Mouse (Mus musculus) lung, adult 18-20 months (tissue): Measurements from ENCODE around the gene Arhgap19.
A peak's percentile ranks its signal among the peaks of the same experiment; 100 is the strongest.

ENCODE experiments used
- DNase-seq, 2 experiments: peaks; one replicate each; pipeline ENCODE4 v3.0.0; 2022; ENCODE audit warnings: mixed read lengths in 2 of 2

Gene Arhgap19

GRCm38 (mm10) chr19:41796789-41797327, 5.0 kb downstream of the Arhgap19 start:
- no peak for DNase-seq

GRCm38 (mm10) chr19:41796148-41796760, 5.6 kb downstream of the Arhgap19 start:
- DNase-seq, result peak in 1 of 2 experiments; percentile 13

GRCm38 (mm10) chr19:41794901-41795300, 6.9 kb downstream of the Arhgap19 start:
- DNase-seq, result no peak

DNA sequence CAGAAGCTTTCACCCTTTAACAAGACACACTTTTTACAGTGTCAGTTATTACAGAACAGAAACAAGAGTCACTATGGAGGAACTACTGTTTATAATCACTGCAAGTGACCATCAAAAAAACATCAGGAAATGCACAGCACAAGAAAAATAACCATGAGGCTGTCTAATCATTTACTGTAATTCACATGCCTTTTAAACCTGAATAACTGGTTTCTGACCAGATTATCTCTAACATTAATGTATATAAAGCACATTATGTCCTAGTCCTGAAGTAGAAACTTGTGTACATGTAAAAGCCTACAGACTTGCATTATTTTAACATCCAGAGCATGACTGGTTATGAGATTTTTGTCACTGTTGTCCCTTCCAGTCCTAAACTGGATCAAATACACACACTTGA, 7.8 kb downstream of the Arhgap19 start:
- DNase-seq, result no peak

GRCm38 (mm10) chr19:41792934-41793486, 8.8 kb downstream of the Arhgap19 start:
- no peak for DNase-seq

GRCm38 (mm10) chr19:41791384-41791783, 10.5 kb downstream of the Arhgap19 start:
- no peak for DNase-seq

GRCm38 (mm10) chr19:41789110-41789961, 12.5 kb downstream of the Arhgap19 start:
- DNase-seq, result no peak

- DNase-seq, result no peak
Observed at GRCm38 (mm10) chr19:41786896-41787295, 15.0 kb downstream of the Arhgap19 start.

GRCm38 (mm10) chr19:41777514-41777913, 24.3 kb downstream of the Arhgap19 start:
- DNase-seq, result no peak

DNA sequence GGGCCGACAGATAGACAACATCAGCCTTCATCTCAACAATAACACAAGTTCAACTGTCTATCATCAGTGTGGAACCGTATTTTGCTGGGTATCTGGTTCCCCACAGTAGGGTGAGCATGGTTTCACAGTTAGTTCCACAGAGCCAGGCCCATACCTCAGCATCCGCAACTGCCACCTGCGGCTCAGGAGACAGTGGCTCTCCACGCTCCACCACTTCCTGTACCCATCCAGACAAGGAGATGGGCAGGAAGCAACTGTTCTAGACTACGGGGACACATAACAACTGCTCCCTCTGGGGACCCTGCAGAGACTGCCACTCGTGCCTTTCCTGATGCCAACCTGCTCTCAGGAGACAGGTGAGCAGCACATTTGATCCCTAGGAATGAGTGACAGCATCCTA, 33.1 kb downstream of the Arhgap19 start:
- DNase-seq, result no peak

- peak; percentile 16 to 43 for DNase-seq
Observed at GRCm38 (mm10) chr19:41766628-41767027, 35.2 kb downstream of the Arhgap19 start.

GRCm38 (mm10) chr19:41763870-41764660, 37.8 kb downstream of the Arhgap19 start:
- DNase-seq, result peak; percentile 75 to 80

DNA sequence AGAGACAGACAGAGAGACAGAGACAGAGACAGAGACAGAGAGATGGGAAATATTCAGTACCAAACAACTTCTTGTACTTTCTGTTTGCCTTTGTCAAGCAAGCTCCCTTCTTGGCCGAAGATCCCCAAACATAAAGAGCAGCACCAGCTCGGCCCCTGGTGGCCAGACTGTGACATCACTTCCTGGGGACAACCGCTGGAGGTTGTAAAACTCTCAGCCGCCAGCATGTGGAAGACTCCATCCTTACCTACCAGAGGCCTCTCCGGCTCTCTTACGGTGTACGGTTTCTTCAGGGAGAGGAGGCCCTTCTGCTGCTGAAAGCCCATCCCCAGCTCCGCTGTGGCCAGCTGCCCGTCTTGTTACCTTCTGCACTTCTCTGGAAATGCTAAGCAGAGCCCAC, 40.3 kb downstream of the Arhgap19 start:
- no peak for DNase-seq

- DNase-seq, result no peak
Observed at GRCm38 (mm10) chr19:41759765-41760164, 42.1 kb downstream of the Arhgap19 start.

DNA sequence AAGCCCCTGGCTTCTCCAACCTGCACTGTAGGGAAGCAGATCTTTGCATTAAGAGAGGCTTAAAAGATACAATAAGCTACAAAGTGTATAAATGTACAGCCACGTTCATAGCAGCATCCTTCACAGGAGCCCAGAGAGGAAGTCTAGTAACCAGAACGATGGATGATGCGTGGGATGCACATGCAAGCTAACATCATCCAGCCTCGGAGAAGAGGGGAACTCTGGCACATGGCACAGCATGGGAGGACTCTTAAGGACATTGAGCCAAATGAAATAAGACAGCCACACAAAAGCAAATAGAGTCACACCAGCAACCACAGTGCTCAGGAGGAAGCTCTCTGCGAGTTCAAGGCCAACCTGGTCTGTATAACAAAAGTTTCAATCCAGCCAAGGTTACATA, 42.6 kb downstream of the Arhgap19 start:
- no peak for DNase-seq

GRCm38 (mm10) chr19:41754760-41755159, 47.1 kb downstream of the Arhgap19 start:
- DNase-seq, result no peak

- no peak for DNase-seq
Observed at GRCm38 (mm10) chr19:41751906-41752305, 49.9 kb downstream of the Arhgap19 start.

DNA sequence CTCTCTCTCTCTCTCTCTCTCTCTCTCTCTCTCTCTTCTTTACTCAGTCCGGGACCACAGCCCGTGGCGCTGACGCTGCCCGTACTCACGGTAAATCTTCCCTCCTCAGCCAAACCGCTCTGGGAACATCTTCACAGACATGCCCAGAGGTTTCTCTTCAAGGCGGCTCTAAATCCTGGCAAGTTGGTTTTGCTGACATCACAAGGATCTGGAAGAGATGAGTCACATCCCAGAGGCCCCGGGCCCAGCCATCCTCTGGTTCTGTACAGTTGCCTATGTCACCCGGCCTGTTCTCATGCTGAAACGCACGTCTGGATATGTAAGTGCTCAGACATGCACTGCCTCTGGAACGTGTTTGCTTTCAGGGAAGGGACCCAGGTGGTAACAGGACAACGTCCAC, 54.4 kb downstream of the Arhgap19 start:
- no peak for DNase-seq

DNA sequence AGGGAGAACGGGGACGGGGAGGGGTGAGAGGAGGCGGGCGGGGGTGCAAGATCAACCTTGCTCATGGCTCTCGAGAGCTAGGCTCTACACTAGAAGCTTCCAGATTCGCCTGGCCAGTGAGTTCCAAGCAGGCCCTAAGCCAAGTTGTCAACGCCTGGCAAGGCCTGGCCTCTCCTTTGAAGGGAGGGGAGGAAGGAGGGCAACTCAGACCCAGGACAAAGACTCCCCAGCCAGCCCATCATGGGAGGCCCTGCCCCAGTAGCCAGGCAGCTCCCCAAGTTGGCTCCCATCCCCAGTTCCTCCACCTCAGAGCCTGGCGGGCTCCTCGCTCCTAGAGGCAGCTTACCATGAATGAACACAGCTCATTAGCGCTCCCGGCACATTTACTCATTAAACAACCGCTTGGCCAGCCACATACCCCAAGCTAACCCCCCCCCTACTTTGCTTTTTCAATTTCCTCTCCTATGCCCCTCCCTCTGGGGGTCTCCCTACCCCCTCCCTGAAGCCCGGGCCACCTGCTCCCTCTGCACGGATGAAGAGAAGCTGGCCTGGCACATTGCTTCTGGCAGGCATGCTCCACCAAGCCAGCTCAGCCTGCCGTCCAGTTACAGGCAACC, 55.8 kb downstream of the Arhgap19 start:
- DNase-seq, result peak in 1 of 2 experiments; percentile 6

GRCm38 (mm10) chr19:41743396-41743795, 58.5 kb downstream of the Arhgap19 start, which contains the start of gene Slit1:
Slit1 (minus strand) TSS chr19:41743665.
- no peak for DNase-seq

GRCm38 (mm10) chr19:41738896-41739295, 63.0 kb downstream of the Arhgap19 start:
- no peak for DNase-seq

DNA sequence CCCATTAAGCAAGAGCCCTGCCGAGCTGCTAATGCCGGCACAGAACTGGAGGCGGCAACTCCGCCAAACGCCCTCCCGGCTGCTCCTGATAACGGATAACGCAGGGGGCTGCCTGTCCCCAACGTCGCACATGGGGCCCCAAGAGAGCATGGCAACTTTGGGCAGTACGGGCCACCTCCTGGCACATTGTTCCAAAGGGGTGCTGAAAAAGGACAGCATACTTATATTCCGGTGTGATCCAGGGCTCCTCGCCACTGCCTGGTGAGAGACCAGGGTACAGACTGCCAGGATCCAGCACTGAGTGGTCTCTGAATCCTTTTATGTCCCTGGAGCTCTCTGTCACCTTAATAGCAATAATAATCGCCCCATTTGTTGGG, 63.4 kb downstream of the Arhgap19 start:
- no peak for DNase-seq
